Mouse (Mus musculus): ENCODE data around the gene Adora1. TPM values are rescaled to one million over a fixed set of nuclear protein-coding genes. Genes with fewer than 3 reads are reported as not detected.

Adora1 gene
- polyA plus RNA-seq, 1 experiment from 2014 or later: 7.3 TPM

GRCm38 (mm10) chr1:134205296-134206018 lies 29.8 kb downstream of the Adora1 start:
- ATAC-seq (ENCODE audit: low FRiP score, low TSS enrichment): no peak
- DNase-seq: no peak
- Histone ChIP-seq H3K27me3 (ENCODE audit: control insufficient read depth, insufficient read depth, low read length) (no peaks in the 10 kb centered on the region), H3K4me2 (ENCODE audit: low read length) (no peak overlapping the region), H3K27ac (replicated peaks; ENCODE audit: low read depth, low read length) (0 out of 2 replicates have a peak overlapping the region, but pooled peaks have one; percentile 13), H3K9ac (replicated peaks; ENCODE audit: low read length) (no peak overlapping the region), H3K4me1 (ENCODE audit: control insufficient read depth, insufficient read depth, low read length) (no peaks in the 10 kb centered on the region), H3K4me3 (replicated peaks; ENCODE audit: low read depth, low read length) (no peak overlapping the region), H3K36me3 (ENCODE audit: control insufficient read depth, insufficient read depth, low read length) (no peaks in the 10 kb centered on the region), H3K9me3 (ENCODE audit: control insufficient read depth, low read length) (no peaks in the 10 kb centered on the region)
- WGBS: 62% methylated on average over 9 of the region's 9 CpGs

GRCm38 (mm10) chr1:134204230-134204629 lies 31.0 kb downstream of the Adora1 start:
- Histone ChIP-seq H3K36me3 (ENCODE audit: control insufficient read depth, insufficient read depth, low read length) (no peaks in the 10 kb centered on the region), H3K9ac (replicated peaks; ENCODE audit: low read length) (no peak overlapping the region), H3K4me1 (ENCODE audit: control insufficient read depth, insufficient read depth, low read length) (no peaks in the 10 kb centered on the region), H3K4me2 (ENCODE audit: low read length) (no peak overlapping the region), H3K4me3 (replicated peaks; ENCODE audit: low read depth, low read length) (no peak overlapping the region), H3K27ac (replicated peaks; ENCODE audit: low read depth, low read length) (no peak overlapping the region), H3K27me3 (ENCODE audit: control insufficient read depth, insufficient read depth, low read length) (no peaks in the 10 kb centered on the region), H3K9me3 (ENCODE audit: control insufficient read depth, low read length) (no peaks in the 10 kb centered on the region)
- DNase-seq: no peak
- no peak for ATAC-seq (ENCODE audit: low FRiP score, low TSS enrichment)
- 95% methylated on average over 13 of the region's 13 CpGs for WGBS

GRCm38 (mm10) chr1:134201751-134202420 lies 33.3 kb downstream of the Adora1 start:
- 43% methylated on average over 3 of the region's 3 CpGs for WGBS
- DNase-seq (peak; percentile 45), ATAC-seq (ENCODE audit: low FRiP score, low TSS enrichment) (no peak)
- Histone ChIP-seq H3K4me3 (replicated peaks; ENCODE audit: low read depth, low read length) (no peak overlapping the region), H3K9ac (replicated peaks; ENCODE audit: low read length) (no peak overlapping the region), H3K27me3 (ENCODE audit: control insufficient read depth, insufficient read depth, low read length) (no peaks in the 10 kb centered on the region), H3K27ac (replicated peaks; ENCODE audit: low read depth, low read length) (no peak overlapping the region), H3K9me3 (ENCODE audit: control insufficient read depth, low read length) (no peaks in the 10 kb centered on the region), H3K4me2 (ENCODE audit: low read length) (no peak overlapping the region), H3K4me1 (ENCODE audit: control insufficient read depth, insufficient read depth, low read length) (no peaks in the 10 kb centered on the region), H3K36me3 (ENCODE audit: control insufficient read depth, insufficient read depth, low read length) (no peaks in the 10 kb centered on the region)

- ATAC-seq (ENCODE audit: low FRiP score, low TSS enrichment) (no peak), DNase-seq (no peak)
- Histone ChIP-seq H3K9ac (replicated peaks; ENCODE audit: low read length) (no peak overlapping the region), H3K4me3 (replicated peaks; ENCODE audit: low read depth, low read length) (no peak overlapping the region), H3K27ac (replicated peaks; ENCODE audit: low read depth, low read length) (no peak overlapping the region), H3K4me1 (ENCODE audit: control insufficient read depth, insufficient read depth, low read length) (no peaks in the 10 kb centered on the region), H3K4me2 (ENCODE audit: low read length) (no peak overlapping the region), H3K27me3 (ENCODE audit: control insufficient read depth, insufficient read depth, low read length) (no peaks in the 10 kb centered on the region), H3K36me3 (ENCODE audit: control insufficient read depth, insufficient read depth, low read length) (no peaks in the 10 kb centered on the region), H3K9me3 (ENCODE audit: control insufficient read depth, low read length) (no peaks in the 10 kb centered on the region)
- 84% methylated on average over 6 of the region's 6 CpGs for WGBS
Measured at GRCm38 (mm10) chr1:134200998-134201686, 34.1 kb downstream of the Adora1 start.

- H3K4me2 ChIP-seq (ENCODE audit: low read length): no peak overlapping the region
- no peaks in the 10 kb centered on the region for H3K4me1 ChIP-seq (ENCODE audit: control insufficient read depth, insufficient read depth, low read length)
- H3K27ac ChIP-seq (replicated peaks; ENCODE audit: low read depth, low read length): no peak overlapping the region
- H3K9ac ChIP-seq (replicated peaks; ENCODE audit: low read length): no peak overlapping the region
- 65% methylated on average over 2 of the region's 2 CpGs for WGBS
- H3K4me3 ChIP-seq (replicated peaks; ENCODE audit: low read depth, low read length): no peak overlapping the region
- H3K36me3 ChIP-seq (ENCODE audit: control insufficient read depth, insufficient read depth, low read length): no peaks in the 10 kb centered on the region
- ATAC-seq (ENCODE audit: low FRiP score, low TSS enrichment) (no peak), DNase-seq (no peak)
- no peaks in the 10 kb centered on the region for H3K9me3 ChIP-seq (ENCODE audit: control insufficient read depth, low read length)
- no peaks in the 10 kb centered on the region for H3K27me3 ChIP-seq (ENCODE audit: control insufficient read depth, insufficient read depth, low read length)
Measured at GRCm38 (mm10) chr1:134200481-134200880, 34.8 kb downstream of the Adora1 start.

GRCm38 (mm10) chr1:134198197-134198995 lies 36.8 kb downstream of the Adora1 start:
- Histone ChIP-seq H3K27me3 (ENCODE audit: control insufficient read depth, insufficient read depth, low read length) (no peaks in the 10 kb centered on the region), H3K9me3 (ENCODE audit: control insufficient read depth, low read length) (no peaks in the 10 kb centered on the region), H3K9ac (replicated peaks; ENCODE audit: low read length) (no peak overlapping the region), H3K27ac (replicated peaks; ENCODE audit: low read depth, low read length) (peak overlapping the region; percentile 26; the same call in 1 of the 2 replicates), H3K4me2 (ENCODE audit: low read length) (no peak overlapping the region), H3K4me1 (ENCODE audit: control insufficient read depth, insufficient read depth, low read length) (no peaks in the 10 kb centered on the region), H3K4me3 (replicated peaks; ENCODE audit: low read depth, low read length) (no peak overlapping the region), H3K36me3 (ENCODE audit: control insufficient read depth, insufficient read depth, low read length) (no peaks in the 10 kb centered on the region)
- DNase-seq (peak; percentile 54), ATAC-seq (ENCODE audit: low FRiP score, low TSS enrichment) (no peak)
- WGBS: 75% methylated on average over 12 of the region's 12 CpGs

GRCm38 (mm10) chr1:134197325-134197982 lies 37.8 kb downstream of the Adora1 start:
- Histone ChIP-seq H3K4me1 (ENCODE audit: control insufficient read depth, insufficient read depth, low read length) (no peaks in the 10 kb centered on the region), H3K4me2 (ENCODE audit: low read length) (no peak overlapping the region), H3K4me3 (replicated peaks; ENCODE audit: low read depth, low read length) (no peak overlapping the region), H3K9me3 (ENCODE audit: control insufficient read depth, low read length) (no peaks in the 10 kb centered on the region), H3K9ac (replicated peaks; ENCODE audit: low read length) (no peak overlapping the region), H3K36me3 (ENCODE audit: control insufficient read depth, insufficient read depth, low read length) (no peaks in the 10 kb centered on the region), H3K27ac (replicated peaks; ENCODE audit: low read depth, low read length) (no peak overlapping the region), H3K27me3 (ENCODE audit: control insufficient read depth, insufficient read depth, low read length) (no peaks in the 10 kb centered on the region)
- DNase-seq: no peak
- ATAC-seq (ENCODE audit: low FRiP score, low TSS enrichment): no peak
- WGBS: 76% methylated on average over 15 of the region's 15 CpGs

GRCm38 (mm10) chr1:134196386-134196785 lies 38.8 kb downstream of the Adora1 start:
- DNase-seq (peak; percentile 28), ATAC-seq (ENCODE audit: low FRiP score, low TSS enrichment) (no peak)
- H3K9me3 ChIP-seq (ENCODE audit: control insufficient read depth, low read length): no peaks in the 10 kb centered on the region
- no peaks in the 10 kb centered on the region for H3K4me1 ChIP-seq (ENCODE audit: control insufficient read depth, insufficient read depth, low read length)
- H3K27me3 ChIP-seq (ENCODE audit: control insufficient read depth, insufficient read depth, low read length): no peaks in the 10 kb centered on the region
- no peak overlapping the region for H3K9ac ChIP-seq (replicated peaks; ENCODE audit: low read length)
- H3K27ac ChIP-seq (replicated peaks; ENCODE audit: low read depth, low read length): no peak overlapping the region
- H3K4me3 ChIP-seq (replicated peaks; ENCODE audit: low read depth, low read length): no peak overlapping the region
- H3K4me2 ChIP-seq (ENCODE audit: low read length): no peak overlapping the region
- H3K36me3 ChIP-seq (ENCODE audit: control insufficient read depth, insufficient read depth, low read length): no peaks in the 10 kb centered on the region
- WGBS: 72% methylated on average over 4 of the region's 4 CpGs
